ENCODE assay signal across 8 mouse cellular contexts in genomic region chr5:23787536-23788389, GRCm38 (mm10). TPM values are rescaled to one million over a fixed set of nuclear protein-coding genes. Genes with fewer than 3 reads are reported as not detected.
DNase-seq lines count a peak whose midpoint lies in the region; ATAC-seq and TF ChIP-seq lines count a peak whose summit lies in the region.

Rint1 (plus strand) TSS chr5:23787711.

- DNase-seq in 416B (ENCODE audit: low read depth) = peak; percentile 94
- DNase-seq in heart, adult 8-10 months (ENCODE audit: low spot score) = peak; percentile 96
- peak; percentile 97 for DNase-seq in kidney, adult 9 months
- DNase-seq in limb, embryonic 14.5 days (ENCODE audit: low spot score) = peak; percentile 95
- peak; percentile 95 for DNase-seq in midbrain, postnatal 0 days (ENCODE audit: low spot score)
- peak; percentile 91 to 98 for DNase-seq in spleen, postnatal 14 days (ENCODE audit: low spot score in 2 of 2)

- ATAC-seq in embryonic facial prominence, embryonic 15.5 days (ENCODE audit: insufficient number of reproducible peaks, low FRiP score, low TSS enrichment, low read depth) = peak; percentile 83
- peak; percentile 81 for ATAC-seq in limb, embryonic 14.5 days (ENCODE audit: low FRiP score, low read depth)
- ATAC-seq in midbrain, postnatal 0 days (ENCODE audit: low FRiP score) = peak; percentile 87

- H3K4me3 ChIP-seq in bone marrow, adult 2 months (replicated peaks; ENCODE audit: control insufficient read depth, low read depth, low read length) = peak within 1 kb of the TSS; percentile 86
- H3K4me3 ChIP-seq in embryonic facial prominence, embryonic 15.5 days (replicated peaks) = peak within 1 kb of the TSS; percentile 99
- H3K4me3 ChIP-seq in limb, embryonic 14.5 days (replicated peaks; ENCODE audit: low read length) = peak within 1 kb of the TSS; percentile 98
- peak within 1 kb of the TSS; percentile 90 for H3K4me3 ChIP-seq in midbrain, postnatal 0 days (ENCODE audit: low read depth, low read length)

- WGBS in bone marrow, adult 2 months = under 1% methylated on average over 47 of the region's 47 CpGs
- WGBS in embryonic facial prominence, embryonic 15.5 days = 2% methylated on average over 47 of the region's 47 CpGs
- WGBS in limb, embryonic 14.5 days = 3% methylated on average over 47 of the region's 47 CpGs
- 3% methylated on average over 47 of the region's 47 CpGs for WGBS in midbrain, postnatal 0 days

- H3K4me2 ChIP-seq in embryonic facial prominence, embryonic 15.5 days (replicated peaks) = peak within 1 kb of the TSS; percentile 81
- H3K4me2 ChIP-seq in limb, embryonic 14.5 days (replicated peaks; ENCODE audit: low read depth, low read length, severe bottlenecking) = peak within 1 kb of the TSS; percentile 78
- H3K4me2 ChIP-seq in midbrain, postnatal 0 days (ENCODE audit: low read depth, low read length, poor library complexity, severe bottlenecking) = peak within 1 kb of the TSS; percentile 91

- H3K9me3 ChIP-seq in embryonic facial prominence, embryonic 15.5 days (replicated peaks) = no peaks in the 10 kb centered on the region
- H3K9me3 ChIP-seq in limb, embryonic 14.5 days (ENCODE audit: control insufficient read depth, low read length) = no peaks in the 10 kb centered on the region
- no peaks in the 10 kb centered on the region for H3K9me3 ChIP-seq in midbrain, postnatal 0 days (ENCODE audit: low read length)

- TF ChIP-seq POLR2A in bone marrow, adult 2 months (IDR thresholded peaks at IDR 0.05; ENCODE audit: borderline replicate concordance, control insufficient read depth, low read depth, low read length) = peak; percentile 94
- TF ChIP-seq POLR2A in limb, embryonic 14.5 days (IDR thresholded peaks at IDR 0.05; ENCODE audit: borderline replicate concordance, extremely low read depth, insufficient read depth, insufficient read length) = peak; percentile 94; the same call in 1 of the 2 replicates

- peak within 1 kb of the TSS; percentile 42 for H3K27ac ChIP-seq in bone marrow, adult 2 months (ENCODE audit: control insufficient read depth, insufficient read depth, low read depth, low read length, poor library complexity)
- H3K27ac ChIP-seq in embryonic facial prominence, embryonic 15.5 days (replicated peaks) = peak within 1 kb of the TSS; percentile 86
- peak within 1 kb of the TSS; percentile 55 for H3K27ac ChIP-seq in limb, embryonic 14.5 days (replicated peaks; ENCODE audit: low read depth, low read length)
- H3K27ac ChIP-seq in midbrain, postnatal 0 days (ENCODE audit: low read depth, low read length) = peak within 1 kb of the TSS; percentile 72

- no peaks in the 10 kb centered on the region for H3K27me3 ChIP-seq in embryonic facial prominence, embryonic 15.5 days
- no peaks in the 10 kb centered on the region for H3K27me3 ChIP-seq in limb, embryonic 14.5 days (ENCODE audit: control insufficient read depth, insufficient read depth, low read length)
- H3K27me3 ChIP-seq in midbrain, postnatal 0 days (ENCODE audit: insufficient read depth, low read length) = no peaks in the 10 kb centered on the region

- H3K4me1 ChIP-seq in bone marrow, adult 2 months (ENCODE audit: control insufficient read depth, insufficient read depth, low read length) = no peaks in the 10 kb centered on the region; the same call in 1 of the 2 replicates
- 0 out of 2 replicates have a peak, but pooled peaks cover 7% of the 10 kb centered on the region for H3K4me1 ChIP-seq in embryonic facial prominence, embryonic 15.5 days
- peaks cover 8% of the 10 kb centered on the region; the same call in 1 of the 2 replicates for H3K4me1 ChIP-seq in limb, embryonic 14.5 days (ENCODE audit: control insufficient read depth, insufficient read depth, low read length)
- no peaks in the 10 kb centered on the region for H3K4me1 ChIP-seq in midbrain, postnatal 0 days (ENCODE audit: insufficient read depth, low read length)

- peak within 1 kb of the TSS; percentile 91 for H3K9ac ChIP-seq in embryonic facial prominence, embryonic 15.5 days
- H3K9ac ChIP-seq in limb, embryonic 14.5 days (ENCODE audit: low read depth, low read length, severe bottlenecking) = peak within 1 kb of the TSS; percentile 90
- H3K9ac ChIP-seq in midbrain, postnatal 0 days (replicated peaks; ENCODE audit: low read length, poor library complexity, severe bottlenecking) = peak within 1 kb of the TSS; percentile 87

- H3K36me3 ChIP-seq in embryonic facial prominence, embryonic 15.5 days = peaks cover 18% of the 10 kb centered on the region; the same call in 1 of the 2 replicates
- H3K36me3 ChIP-seq in limb, embryonic 14.5 days (ENCODE audit: control insufficient read depth, insufficient read depth, low read length) = peaks cover 27% of the 10 kb centered on the region
- H3K36me3 ChIP-seq in midbrain, postnatal 0 days (ENCODE audit: insufficient read depth, low read length) = 0 out of 2 replicates have a peak, but pooled peaks cover 3% of the 10 kb centered on the region

- TF ChIP-seq CTCF in bone marrow, adult 2 months (IDR thresholded peaks at IDR 0.05; ENCODE audit: control insufficient read depth, insufficient read depth, low read length) = peak; percentile 97
- TF ChIP-seq CTCF in midbrain, postnatal 0 days (IDR thresholded peaks at IDR 0.05) = peak; percentile 99

RNA-seq across cellular contexts. Expression of gene Rint1, which starts in this region (rescaled TPM):
- 11.3 and 11.7 TPM in 2 replicates for polyA plus RNA-seq in bone marrow, adult 2 months (2011; ENCODE audit: insufficient read depth, insufficient read length, low replicate concordance, missing spikeins)
- 40.0 and 40.5 TPM in 2 replicates for polyA plus RNA-seq in embryonic facial prominence, embryonic 15.5 days (2015; fragmentation: Nextera tagmentation; extraction: Ambion mirVana)
- total RNA-seq in heart, adult 8-10 months (2022) = 10 to 100 TPM; 12.4 to 14.8 (median 13.6) TPM
- polyA plus RNA-seq in limb, embryonic 14.5 days (2012; rRNA removed) = 31.9 and 35.8 TPM in 2 replicates
- 32.1 and 38.1 TPM in 2 replicates for polyA plus RNA-seq in limb, embryonic 14.5 days (2014; fragmentation: Nextera tagmentation; extraction: Ambion mirVana)
- total RNA-seq in midbrain, postnatal 0 days (2014; rRNA removed) = 25.9 and 26.7 TPM in 2 replicates
- 21.7 and 22.3 TPM in 2 replicates for polyA plus RNA-seq in midbrain, postnatal 0 days (2015; fragmentation: Nextera tagmentation; extraction: Ambion mirVana)

Comparison
In these comparisons a context has a peak if more than half of its experiments do, and no peak if none do; other contexts are left out.
1. Peak in every context shown above with its lines: DNase-seq, ATAC-seq, H3K4me3 ChIP-seq and H3K27ac ChIP-seq.